Mouse (Mus musculus): ENCODE measurements at regions not wholly inside any gene's neighbourhood (a gene's known extent, or its start where the extent isn't known, plus 50 kb on each side); places are given as distances from the start of the nearest gene placed in this dataset.
A peak's percentile ranks its signal among the peaks of the same experiment; 100 is the strongest.

- H3K4me3 ChIP-seq (ENCODE audit: insufficient read depth in 1 of 2, low read depth in 1 of 2, low read length in 2 of 2, poor library complexity in 1 of 2, severe bottlenecking in 1 of 2) = no peak overlapping the region
- H3K9me3 ChIP-seq (ENCODE audit: control insufficient read depth, insufficient read depth, low read depth, low read length) = no peaks in the 10 kb centered on the region
- in situ Hi-C loops (cut with MboI; ENCODE audit: low sequenced_read_pairs in 2 of 2, unreplicated experiment in 2 of 2) = no loop called here
- no peak overlapping the region for H3K9ac ChIP-seq (ENCODE audit: insufficient read depth, low read depth, low read length, poor library complexity, severe bottlenecking)
- DNase-seq (ENCODE audit: low read depth, low spot score) = no peak
- H3K27ac ChIP-seq (ENCODE audit: insufficient read depth, low read depth, low read length, poor library complexity, severe bottlenecking) = no peak overlapping the region
- TF ChIP-seq ZNF384 (IDR thresholded peaks at IDR 0.05; ENCODE audit: low read depth, low read length) (no peak), HCFC1 (IDR thresholded peaks at IDR 0.05; ENCODE audit: borderline replicate concordance, insufficient read depth, low read length) (no peak), CHD2 (IDR thresholded peaks at IDR 0.05; ENCODE audit: low read depth, low read length) (no peak), ZC3H11A (IDR thresholded peaks at IDR 0.05; ENCODE audit: borderline replicate concordance, low read depth, low read length) (no peak), MAFK (IDR thresholded peaks at IDR 0.05; ENCODE audit: insufficient read depth, low read depth, low read length) (no peak)
- no peaks in the 10 kb centered on the region for H3K4me1 ChIP-seq (ENCODE audit: control insufficient read depth in 2 of 2, insufficient read depth in 2 of 2, low read length in 2 of 2, poor library complexity in 1 of 2)
- no peaks in the 10 kb centered on the region for H3K36me3 ChIP-seq (ENCODE audit: control insufficient read depth, insufficient read depth, low read length, poor library complexity, severe bottlenecking)
Observed at GRCm38 (mm10) chrX:167099411-167099810, 109.7 kb downstream of the Tmsb4x start.

GRCm38 (mm10) chrX:167098914-167099313, 110.2 kb downstream of the Tmsb4x start:
- Histone ChIP-seq H3K9ac (ENCODE audit: insufficient read depth, low read depth, low read length, poor library complexity, severe bottlenecking) (no peak overlapping the region), H3K36me3 (ENCODE audit: control insufficient read depth, insufficient read depth, low read length, poor library complexity, severe bottlenecking) (no peaks in the 10 kb centered on the region), H3K4me1 (ENCODE audit: control insufficient read depth in 2 of 2, insufficient read depth in 2 of 2, low read length in 2 of 2, poor library complexity in 1 of 2) (no peaks in the 10 kb centered on the region), H3K9me3 (ENCODE audit: control insufficient read depth, insufficient read depth, low read depth, low read length) (no peaks in the 10 kb centered on the region), H3K4me3 (ENCODE audit: insufficient read depth in 1 of 2, low read depth in 1 of 2, low read length in 2 of 2, poor library complexity in 1 of 2, severe bottlenecking in 1 of 2) (no peak overlapping the region), H3K27ac (ENCODE audit: insufficient read depth, low read depth, low read length, poor library complexity, severe bottlenecking) (no peak overlapping the region)
- in situ Hi-C loops (cut with MboI; ENCODE audit: low sequenced_read_pairs in 2 of 2, unreplicated experiment in 2 of 2) = no loop called here
- no peak for DNase-seq (ENCODE audit: low read depth, low spot score)
- TF ChIP-seq MAFK (IDR thresholded peaks at IDR 0.05; ENCODE audit: insufficient read depth, low read depth, low read length) (peak; percentile 53), HCFC1 (IDR thresholded peaks at IDR 0.05; ENCODE audit: borderline replicate concordance, insufficient read depth, low read length) (no peak)

GRCm38 (mm10) chrX:167091841-167092240, 117.3 kb downstream of the Tmsb4x start:
- in situ Hi-C loops (cut with MboI; ENCODE audit: low sequenced_read_pairs in 2 of 2, unreplicated experiment in 2 of 2) = no loop called here
- Histone ChIP-seq H3K4me3 (ENCODE audit: insufficient read depth in 1 of 2, low read depth in 1 of 2, low read length in 2 of 2, poor library complexity in 1 of 2, severe bottlenecking in 1 of 2) (no peak overlapping the region), H3K9ac (ENCODE audit: insufficient read depth, low read depth, low read length, poor library complexity, severe bottlenecking) (no peak overlapping the region), H3K4me1 (ENCODE audit: control insufficient read depth in 2 of 2, insufficient read depth in 2 of 2, low read length in 2 of 2, poor library complexity in 1 of 2) (no peaks in the 10 kb centered on the region), H3K9me3 (ENCODE audit: control insufficient read depth, insufficient read depth, low read depth, low read length) (no peaks in the 10 kb centered on the region), H3K27ac (ENCODE audit: insufficient read depth, low read depth, low read length, poor library complexity, severe bottlenecking) (no peak overlapping the region), H3K36me3 (ENCODE audit: control insufficient read depth, insufficient read depth, low read length, poor library complexity, severe bottlenecking) (no peaks in the 10 kb centered on the region)
- no peak for DNase-seq (ENCODE audit: low read depth, low spot score)
- TF ChIP-seq ZC3H11A (IDR thresholded peaks at IDR 0.05; ENCODE audit: borderline replicate concordance, low read depth, low read length) (no peak), HCFC1 (IDR thresholded peaks at IDR 0.05; ENCODE audit: borderline replicate concordance, insufficient read depth, low read length) (no peak), ZNF384 (IDR thresholded peaks at IDR 0.05; ENCODE audit: low read depth, low read length) (no peak), CHD2 (IDR thresholded peaks at IDR 0.05; ENCODE audit: low read depth, low read length) (no peak), MAFK (IDR thresholded peaks at IDR 0.05; ENCODE audit: insufficient read depth, low read depth, low read length) (no peak)

GRCm38 (mm10) chrX:167088930-167089329, 120.2 kb downstream of the Tmsb4x start:
- no peak overlapping the region for H3K9ac ChIP-seq (ENCODE audit: insufficient read depth, low read depth, low read length, poor library complexity, severe bottlenecking)
- H3K9me3 ChIP-seq (ENCODE audit: control insufficient read depth, insufficient read depth, low read depth, low read length) = no peaks in the 10 kb centered on the region
- in situ Hi-C loops (cut with MboI; ENCODE audit: low sequenced_read_pairs in 2 of 2, unreplicated experiment in 2 of 2) = no loop called here
- no peak overlapping the region for H3K27ac ChIP-seq (ENCODE audit: insufficient read depth, low read depth, low read length, poor library complexity, severe bottlenecking)
- no peak for DNase-seq (ENCODE audit: low read depth, low spot score)
- no peaks in the 10 kb centered on the region for H3K4me1 ChIP-seq (ENCODE audit: control insufficient read depth in 2 of 2, insufficient read depth in 2 of 2, low read length in 2 of 2, poor library complexity in 1 of 2)
- no peak overlapping the region for H3K4me3 ChIP-seq (ENCODE audit: insufficient read depth in 1 of 2, low read depth in 1 of 2, low read length in 2 of 2, poor library complexity in 1 of 2, severe bottlenecking in 1 of 2)
- H3K36me3 ChIP-seq (ENCODE audit: control insufficient read depth, insufficient read depth, low read length, poor library complexity, severe bottlenecking) = no peaks in the 10 kb centered on the region
- TF ChIP-seq ZC3H11A (IDR thresholded peaks at IDR 0.05; ENCODE audit: borderline replicate concordance, low read depth, low read length) (no peak), HCFC1 (IDR thresholded peaks at IDR 0.05; ENCODE audit: borderline replicate concordance, insufficient read depth, low read length) (no peak), ZNF384 (IDR thresholded peaks at IDR 0.05; ENCODE audit: low read depth, low read length) (no peak), CHD2 (IDR thresholded peaks at IDR 0.05; ENCODE audit: low read depth, low read length) (no peak), MAFK (IDR thresholded peaks at IDR 0.05; ENCODE audit: insufficient read depth, low read depth, low read length) (no peak)

- no peak overlapping the region for H3K9ac ChIP-seq (ENCODE audit: insufficient read depth, low read depth, low read length, poor library complexity, severe bottlenecking)
- H3K27ac ChIP-seq (ENCODE audit: insufficient read depth, low read depth, low read length, poor library complexity, severe bottlenecking) = no peak overlapping the region
- DNase-seq (ENCODE audit: low read depth, low spot score) = no peak
- in situ Hi-C loops (cut with MboI; ENCODE audit: low sequenced_read_pairs in 2 of 2, unreplicated experiment in 2 of 2) = no loop called here
- H3K9me3 ChIP-seq (ENCODE audit: control insufficient read depth, insufficient read depth, low read depth, low read length) = no peaks in the 10 kb centered on the region
- H3K4me3 ChIP-seq (ENCODE audit: insufficient read depth in 1 of 2, low read depth in 1 of 2, low read length in 2 of 2, poor library complexity in 1 of 2, severe bottlenecking in 1 of 2) = no peak overlapping the region
- TF ChIP-seq HCFC1 (IDR thresholded peaks at IDR 0.05; ENCODE audit: borderline replicate concordance, insufficient read depth, low read length) (no peak), ZC3H11A (IDR thresholded peaks at IDR 0.05; ENCODE audit: borderline replicate concordance, low read depth, low read length) (no peak), CHD2 (IDR thresholded peaks at IDR 0.05; ENCODE audit: low read depth, low read length) (no peak), ZNF384 (IDR thresholded peaks at IDR 0.05; ENCODE audit: low read depth, low read length) (no peak), MAFK (IDR thresholded peaks at IDR 0.05; ENCODE audit: insufficient read depth, low read depth, low read length) (no peak)
- no peaks in the 10 kb centered on the region for H3K36me3 ChIP-seq (ENCODE audit: control insufficient read depth, insufficient read depth, low read length, poor library complexity, severe bottlenecking)
- H3K4me1 ChIP-seq (ENCODE audit: control insufficient read depth in 2 of 2, insufficient read depth in 2 of 2, low read length in 2 of 2, poor library complexity in 1 of 2) = no peaks in the 10 kb centered on the region
Observed at GRCm38 (mm10) chrX:167088438-167088837, 120.7 kb downstream of the Tmsb4x start.

Measured in ES-E14 (cell line).